Mouse (Mus musculus) liver, postnatal 0 days (tissue): ENCODE measurements around the gene Hs3st6.

Experiments used
- CTCF ChIP-seq: sonication (generic); IDR thresholded peaks from 2 replicates; pipeline ENCODE4 v1.5.1; 2016; ENCODE audit warnings: antibody characterized with exemption, low read depth
- EP300 ChIP-seq: IDR thresholded peaks from 2 replicates; pipeline ENCODE4 v1.6.1; 2016; ENCODE audit warnings: antibody characterized with exemption, low read depth, mild to moderate bottlenecking

GRCm38 (mm10) chr17:24752415-24753394 lies at the start of gene Hs3st6:
- no peak for TF ChIP-seq EP300
- TF ChIP-seq CTCF, result no peak
